Mouse (Mus musculus) erythroblast, embryonic 14.5 days (primary cell): Measurements from ENCODE around the gene Wbp1.

Experiments
- GATA1 ChIP-seq: IDR thresholded peaks from 2 replicates; pipeline ENCODE4 v1.6.1; 2012; ENCODE audit warnings: low read length, inconsistent platforms, mixed read lengths
- TAL1 ChIP-seq: IDR thresholded peaks from 3 replicates; pipeline ENCODE4 v1.6.1; 2012; ENCODE audit warnings: low read length, inconsistent platforms, mixed read lengths

GRCm38 (mm10) chr6:83124851-83125312 lies 3.5 kb upstream of the Wbp1 start:
- TF ChIP-seq TAL1 (no peak), GATA1 (no peak)
